Mouse (Mus musculus): ENCODE results near the gene Rab1a. TPM values are rescaled to one million over a fixed set of nuclear protein-coding genes. Genes with fewer than 3 reads are reported as not detected.

Gene Rab1a
- polyA plus RNA-seq, 1 experiment from 2014 or later = 289 TPM

- Histone ChIP-seq H3K9me3 (no peaks in the 10 kb centered on the region), H3K27ac (0 out of 2 replicates have a peak overlapping the region, but pooled peaks have one; percentile 21), H3K4me1 (replicated peaks) (peaks cover 31% of the 10 kb centered on the region), H3K9ac (replicated peaks) (no peak overlapping the region), H3K4me2 (replicated peaks) (no peak overlapping the region), H3K36me3 (peaks cover 49% of the 10 kb centered on the region), H3K4me3 (replicated peaks) (no peak overlapping the region), H3K27me3 (no peaks in the 10 kb centered on the region)
- 86% methylated on average over 6 of the region's 6 CpGs for WGBS
- ATAC-seq = no peak
These were observed 41.3 kb downstream of the Rab1a start for GRCm38 (mm10) chr11:20242366-20243056.

- Histone ChIP-seq H3K27ac (no peak overlapping the region), H3K4me1 (replicated peaks) (peaks cover 39% of the 10 kb centered on the region), H3K27me3 (no peaks in the 10 kb centered on the region), H3K4me2 (replicated peaks) (no peak overlapping the region), H3K4me3 (replicated peaks) (no peak overlapping the region), H3K9me3 (no peaks in the 10 kb centered on the region), H3K36me3 (peaks cover 43% of the 10 kb centered on the region), H3K9ac (replicated peaks) (no peak overlapping the region; the same call in 1 of the 2 replicates)
- ATAC-seq = peak; percentile 78
- WGBS = 52% methylated on average over 9 of the region's 9 CpGs
These were observed 42.1 kb downstream of the Rab1a start for GRCm38 (mm10) chr11:20243214-20243913.

- Histone ChIP-seq H3K27me3 (no peaks in the 10 kb centered on the region), H3K4me2 (replicated peaks) (no peak overlapping the region), H3K4me3 (replicated peaks) (no peak overlapping the region), H3K36me3 (peaks cover 31% of the 10 kb centered on the region), H3K27ac (no peak overlapping the region), H3K9ac (replicated peaks) (0 out of 2 replicates have a peak overlapping the region, but pooled peaks have one; percentile 23), H3K4me1 (replicated peaks) (peaks cover 43% of the 10 kb centered on the region), H3K9me3 (no peaks in the 10 kb centered on the region)
- WGBS = 83% methylated on average over 16 of the region's 16 CpGs
- no peak for ATAC-seq
These were observed 43.4 kb downstream of the Rab1a start for GRCm38 (mm10) chr11:20244336-20245290.

GRCm38 (mm10) chr11:20245316-20245715 lies 44.1 kb downstream of the Rab1a start:
- Histone ChIP-seq H3K4me2 (replicated peaks) (no peak overlapping the region), H3K9ac (replicated peaks) (no peak overlapping the region), H3K9me3 (no peaks in the 10 kb centered on the region), H3K27ac (no peak overlapping the region), H3K4me3 (replicated peaks) (no peak overlapping the region), H3K36me3 (peaks cover 24% of the 10 kb centered on the region), H3K27me3 (no peaks in the 10 kb centered on the region), H3K4me1 (replicated peaks) (peaks cover 50% of the 10 kb centered on the region)
- WGBS = 89% methylated on average over 6 of the region's 6 CpGs
- ATAC-seq = no peak

GRCm38 (mm10) chr11:20246616-20247015 lies 45.4 kb downstream of the Rab1a start:
- H3K9me3 ChIP-seq = no peaks in the 10 kb centered on the region
- no peak overlapping the region for H3K4me3 ChIP-seq (replicated peaks)
- WGBS = 63% methylated on average over 1 of the region's 1 CpGs
- no peak overlapping the region for H3K27ac ChIP-seq
- peaks cover 11% of the 10 kb centered on the region for H3K36me3 ChIP-seq
- H3K4me1 ChIP-seq (replicated peaks) = peaks cover 51% of the 10 kb centered on the region
- H3K9ac ChIP-seq (replicated peaks) = no peak overlapping the region
- no peak overlapping the region for H3K4me2 ChIP-seq (replicated peaks)
- H3K27me3 ChIP-seq = no peaks in the 10 kb centered on the region
- ATAC-seq = no peak

GRCm38 (mm10) chr11:20247146-20247855 lies 46.1 kb downstream of the Rab1a start:
- WGBS = 66% methylated on average over 8 of the region's 8 CpGs
- Histone ChIP-seq H3K36me3 (peaks cover 7% of the 10 kb centered on the region), H3K27ac (no peak overlapping the region), H3K4me1 (replicated peaks) (peaks cover 51% of the 10 kb centered on the region), H3K4me3 (replicated peaks) (0 out of 2 replicates have a peak overlapping the region, but pooled peaks have one; percentile 3), H3K9me3 (no peaks in the 10 kb centered on the region), H3K9ac (replicated peaks) (peak overlapping the region; percentile 25; the same call in 1 of the 2 replicates), H3K27me3 (no peaks in the 10 kb centered on the region), H3K4me2 (replicated peaks) (peak overlapping the region; percentile 91)
- no peak for ATAC-seq

GRCm38 (mm10) chr11:20248277-20248676 lies 47.0 kb downstream of the Rab1a start:
- 20% methylated on average over 4 of the region's 4 CpGs for WGBS
- H3K4me3 ChIP-seq (replicated peaks) = peak overlapping the region; percentile 80

GRCm38 (mm10) chr11:20248840-20249239 lies 47.6 kb downstream of the Rab1a start:
- H3K9ac ChIP-seq (replicated peaks) = peak overlapping the region; percentile 93

More at GRCm38 (mm10) chr11:20248277-20248676, 47.0 kb downstream of the Rab1a start:
- no peaks in the 10 kb centered on the region for H3K9me3 ChIP-seq
- peaks cover 7% of the 10 kb centered on the region for H3K36me3 ChIP-seq
- H3K9ac ChIP-seq (replicated peaks) = no peak overlapping the region
- H3K27me3 ChIP-seq = no peaks in the 10 kb centered on the region
- no peak for ATAC-seq
- peak overlapping the region; percentile 91 for H3K4me2 ChIP-seq (replicated peaks)
- H3K27ac ChIP-seq = no peak overlapping the region
- H3K4me1 ChIP-seq (replicated peaks) = peaks cover 45% of the 10 kb centered on the region

GRCm38 (mm10) chr11:20249296-20250110 lies 48.3 kb downstream of the Rab1a start, which contains the start of gene Cep68:
Gene Cep68 (minus strand): TSS chr11:20249429.
- ATAC-seq = peak; percentile 99
- Histone ChIP-seq H3K27me3 (no peaks in the 10 kb centered on the region), H3K9me3 (no peaks in the 10 kb centered on the region), H3K9ac (replicated peaks) (peak within 1 kb of the TSS; percentile 93), H3K4me3 (replicated peaks) (peak within 1 kb of the TSS; percentile 80), H3K4me1 (replicated peaks) (peaks cover 40% of the 10 kb centered on the region), H3K27ac (peak within 1 kb of the TSS; percentile 84), H3K4me2 (replicated peaks) (peak within 1 kb of the TSS; percentile 91), H3K36me3 (peaks cover 5% of the 10 kb centered on the region)
- under 1% methylated on average over 59 of the region's 59 CpGs for WGBS

More at GRCm38 (mm10) chr11:20248840-20249239, 47.6 kb downstream of the Rab1a start:
- no peaks in the 10 kb centered on the region for H3K9me3 ChIP-seq
- peak overlapping the region; percentile 80 for H3K4me3 ChIP-seq (replicated peaks)
- H3K27me3 ChIP-seq = no peaks in the 10 kb centered on the region
- ATAC-seq = peak; percentile 85
- peak overlapping the region; percentile 84 for H3K27ac ChIP-seq
- WGBS = 0% methylated on average over 36 of the region's 39 CpGs
- H3K4me2 ChIP-seq (replicated peaks) = peak overlapping the region; percentile 91
- H3K36me3 ChIP-seq = peaks cover 7% of the 10 kb centered on the region
- H3K4me1 ChIP-seq (replicated peaks) = peaks cover 41% of the 10 kb centered on the region

- no peak overlapping the region for H3K9ac ChIP-seq (replicated peaks)
- no peak overlapping the region for H3K27ac ChIP-seq
- 87% methylated on average over 6 of the region's 6 CpGs for WGBS
- no peaks in the 10 kb centered on the region for H3K9me3 ChIP-seq
- no peak overlapping the region for H3K4me2 ChIP-seq (replicated peaks)
- no peak overlapping the region for H3K4me3 ChIP-seq (replicated peaks)
- peaks cover 35% of the 10 kb centered on the region for H3K4me1 ChIP-seq (replicated peaks)
- H3K36me3 ChIP-seq = no peaks in the 10 kb centered on the region
- ATAC-seq = no peak
- no peaks in the 10 kb centered on the region for H3K27me3 ChIP-seq
These were observed 49.4 kb downstream of the Rab1a start for GRCm38 (mm10) chr11:20250476-20251178.

All from midbrain, embryonic 13.5 days (tissue).